Mouse (Mus musculus) lung, adult 2 months (tissue): ENCODE data around the gene Rab11fip5.

Experiments used
- CTCF ChIP-seq: fragments of 200-500 bp; IDR thresholded peaks from 2 replicates; pipeline ENCODE4 v1.5.1; 2011; ENCODE audit warnings: mild to moderate bottlenecking, low read length, control low read depth; ENCODE audit not compliant: insufficient read depth
- POLR2A ChIP-seq: fragments of 200-500 bp; IDR thresholded peaks from 2 replicates; pipeline ENCODE4 v1.6.1; 2011; ENCODE audit warnings: low read depth, mild to moderate bottlenecking, control low read depth, low read length, borderline replicate concordance; ENCODE audit errors: extremely low read depth

DNA sequence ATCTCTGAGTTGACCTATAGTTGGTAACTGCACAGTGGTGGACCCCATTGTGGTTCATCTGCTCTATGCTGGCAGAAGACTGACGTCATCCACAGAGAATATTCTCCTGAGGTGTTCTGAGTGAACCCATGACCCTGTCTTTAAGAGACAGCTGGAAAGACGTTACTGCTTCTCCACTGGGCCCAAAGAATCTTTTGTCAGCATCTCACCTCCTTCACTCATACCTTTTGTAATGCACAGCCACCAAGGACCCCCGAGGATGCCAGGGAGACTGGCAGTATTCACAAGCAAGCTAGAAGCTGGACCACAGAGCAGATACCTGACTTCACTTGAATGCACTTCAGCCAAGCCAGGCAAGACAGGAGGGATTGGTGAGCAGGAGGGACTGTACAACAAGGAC lies 39.1 kb downstream of the Rab11fip5 start:
- TF ChIP-seq POLR2A (no peak), CTCF (no peak)
